Mouse (Mus musculus) spleen, postnatal 36 days (tissue): ENCODE results near the gene Psg26.
"Not testable (repeated sequence)": the region's sequence is repeated elsewhere in the genome, so short reads cannot be mapped to it uniquely, and the experiment has no call there.

Experiments used
- DNase-seq, 2 experiments: peaks; one replicate each; pipeline ENCODE4 v3.0.0; 2022; ENCODE audit warnings: low spot score in 2 of 2, mixed read lengths in 1 of 2

Psg26 gene

GRCm38 (mm10) chr7:18484077-18484476, at the start of gene Psg26:
Psg26 (minus strand) TSS chr7:18484177.
- no peak for DNase-seq

- no peak for DNase-seq
Measured at GRCm38 (mm10) chr7:18533420-18533819, 49.4 kb upstream of the Psg26 start.

DNA sequence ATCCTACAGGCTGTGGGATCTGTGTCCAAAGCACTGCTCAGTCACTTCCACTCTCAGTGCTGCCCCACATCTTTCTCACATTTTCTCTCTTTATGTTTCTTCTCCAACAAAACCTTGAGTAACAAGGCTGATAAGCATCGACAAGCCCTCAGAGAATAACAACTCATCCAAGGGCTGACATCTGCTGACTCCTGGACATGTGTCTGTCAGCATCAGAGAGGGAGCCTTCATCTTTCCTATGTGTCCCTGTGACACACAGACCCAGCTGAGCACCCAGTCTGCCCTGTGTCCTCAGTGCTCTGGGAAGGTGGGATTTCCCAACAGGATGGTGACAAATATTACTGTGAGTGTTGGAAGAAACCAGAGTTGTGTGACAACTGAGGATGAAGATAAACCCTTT, 48.2 kb upstream of the Psg26 start, which contains the start of gene Psg25:
Gene Psg25, minus strand, starts transcription at position 101 of the 400 bp plus-strand sequence.
- DNase-seq = no peak

GRCm38 (mm10) chr7:18524668-18525067, 40.7 kb upstream of the Psg26 start:
- DNase-seq = no peak

DNA sequence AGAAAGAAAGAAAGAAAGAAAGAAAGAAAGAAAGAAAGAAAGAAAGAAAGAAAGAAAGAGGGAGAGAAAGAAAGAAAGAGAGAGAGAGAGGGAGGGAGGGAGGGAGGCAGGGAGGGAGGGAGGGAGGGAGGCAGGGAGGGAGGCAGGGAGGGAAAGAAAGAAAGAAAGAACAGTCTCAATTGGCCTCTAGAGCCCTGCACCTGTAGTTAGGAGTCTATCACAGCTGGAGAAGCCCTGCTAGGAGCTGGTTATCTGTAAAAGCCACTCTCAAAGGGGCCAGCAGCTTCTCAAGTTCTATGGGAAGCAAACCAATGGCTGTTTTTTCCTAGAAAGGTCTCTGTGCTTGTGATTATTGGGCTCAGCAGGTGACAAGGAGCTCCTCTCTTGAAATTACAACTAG, 28.9 kb upstream of the Psg26 start:
- not testable (repeated sequence) for DNase-seq

- not testable (repeated sequence) for DNase-seq
Measured at GRCm38 (mm10) chr7:18512417-18512816, 28.4 kb upstream of the Psg26 start.

DNA sequence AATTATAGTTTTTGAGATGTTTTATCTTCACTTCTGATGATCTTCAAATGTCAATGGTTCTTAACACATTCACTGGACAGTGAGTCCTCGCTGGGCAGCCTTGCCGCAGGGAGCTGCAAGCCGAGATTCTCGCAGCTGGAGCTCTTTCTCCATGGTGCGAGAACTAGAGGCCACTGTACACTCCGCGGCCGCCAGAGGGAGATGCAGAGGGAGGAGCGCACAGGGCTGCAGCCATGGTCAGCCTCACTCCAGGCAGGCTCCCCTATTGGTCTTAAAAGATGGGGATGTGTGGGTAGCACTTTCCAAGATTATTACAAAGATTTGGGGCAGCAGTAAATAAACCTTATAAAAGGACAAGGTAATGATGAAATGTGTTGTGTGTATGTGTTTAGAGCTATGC, 27.5 kb upstream of the Psg26 start:
- DNase-seq = no peak

DNA sequence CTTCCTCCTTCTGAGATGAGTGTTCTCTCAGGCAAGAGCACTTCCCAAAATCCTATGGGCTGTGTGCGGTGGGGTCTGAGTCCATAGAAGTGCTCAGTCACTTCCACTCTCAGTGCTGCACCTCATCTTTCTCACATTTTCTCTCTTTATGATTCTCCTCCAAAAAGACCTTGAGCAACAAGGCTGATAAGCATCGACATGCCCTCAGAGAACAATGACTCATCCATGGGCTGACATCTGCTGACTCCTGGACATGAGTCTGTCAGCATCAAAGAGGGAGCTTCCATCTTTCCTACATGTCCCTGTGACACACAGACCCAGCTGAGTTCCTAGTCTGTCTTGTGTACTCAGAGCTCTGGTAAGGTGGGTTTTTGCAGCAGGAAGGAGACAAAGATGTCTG, 52.0 kb downstream of the Psg26 start, which contains the start of gene Psg28:
Gene Psg28, minus strand, starts transcription at position 101 of the 400 bp plus-strand sequence.
- DNase-seq = not testable (repeated sequence)
